Mouse (Mus musculus): Measurements from ENCODE around the gene Spsb4. TPM values are rescaled to one million over a fixed set of nuclear protein-coding genes. Genes with fewer than 3 reads are reported as not detected.

Spsb4 gene
- total and polyA plus RNA-seq, 2 experiments from 2014 or later: 31.8 to 36.4 TPM

DNA sequence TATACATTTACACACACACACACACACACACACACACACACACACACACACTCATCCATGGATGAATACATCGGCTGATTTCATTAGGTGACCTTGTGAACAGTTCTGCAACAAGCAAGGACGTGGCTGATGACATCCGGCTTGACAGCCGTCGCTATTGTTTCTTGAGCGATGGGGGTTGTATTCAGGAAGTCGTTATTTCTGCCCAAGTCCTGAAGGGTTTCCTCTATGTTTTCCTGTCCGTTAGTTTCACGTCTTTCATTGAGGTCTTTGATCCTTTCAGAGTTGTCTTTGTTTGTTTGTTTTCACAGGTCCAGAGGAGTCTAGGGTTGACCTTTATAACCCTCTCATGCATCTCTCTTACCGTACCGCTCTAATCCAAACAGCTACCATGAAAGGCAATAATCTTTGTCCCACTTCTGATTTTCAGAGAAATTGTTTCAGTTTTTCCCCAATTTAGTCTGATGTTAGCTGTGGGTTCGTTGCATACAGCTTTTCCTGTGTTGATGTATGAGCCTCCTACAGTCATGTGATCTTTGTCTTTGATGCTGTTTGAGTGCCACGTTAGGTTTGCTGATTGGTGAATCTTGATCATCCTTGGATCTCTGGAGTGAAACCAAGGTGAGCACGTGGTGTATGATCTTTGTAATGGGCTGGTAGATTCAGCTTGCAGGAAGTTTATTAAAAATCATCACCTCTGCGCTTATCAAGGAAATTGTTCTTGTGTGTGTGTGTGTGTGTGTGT lies 82.9 kb downstream of the Spsb4 start:
- no peak for DNase-seq (ENCODE audit: low spot score)
- Histone ChIP-seq H3K9ac (replicated peaks; ENCODE audit: low read depth, low read length) (no peak overlapping the region), H3K36me3 (replicated peaks; ENCODE audit: control insufficient read depth, insufficient read depth, low read length) (no peaks in the 10 kb centered on the region; the same call in 1 of the 2 replicates), H3K9me3 (replicated peaks; ENCODE audit: control insufficient read depth, low read length) (peaks cover 6% of the 10 kb centered on the region; the same call in 1 of the 2 replicates), H3K4me2 (ENCODE audit: low read depth, low read length) (peak overlapping the region; percentile 4; the same call in 1 of the 2 replicates), H3K4me1 (ENCODE audit: control insufficient read depth, insufficient read depth) (no peaks in the 10 kb centered on the region), H3K27me3 (ENCODE audit: control insufficient read depth, insufficient read depth, low read length) (0 out of 2 replicates have a peak, but pooled peaks cover 4% of the 10 kb centered on the region), H3K27ac (ENCODE audit: low read depth) (peak overlapping the region; percentile 34; the same call in 1 of the 2 replicates), H3K4me3 (ENCODE audit: low read depth, low read length) (no peak overlapping the region)
- no peak for TF ChIP-seq EP300 (IDR thresholded peaks at IDR 0.05; ENCODE audit: low read depth)
- no peak for TF ChIP-seq CTCF (IDR thresholded peaks at IDR 0.05; ENCODE audit: low read depth)
- no peak for ATAC-seq (ENCODE audit: insufficient read depth, low read depth)
- 52% methylated on average over 15 of the region's 15 CpGs for WGBS

DNA sequence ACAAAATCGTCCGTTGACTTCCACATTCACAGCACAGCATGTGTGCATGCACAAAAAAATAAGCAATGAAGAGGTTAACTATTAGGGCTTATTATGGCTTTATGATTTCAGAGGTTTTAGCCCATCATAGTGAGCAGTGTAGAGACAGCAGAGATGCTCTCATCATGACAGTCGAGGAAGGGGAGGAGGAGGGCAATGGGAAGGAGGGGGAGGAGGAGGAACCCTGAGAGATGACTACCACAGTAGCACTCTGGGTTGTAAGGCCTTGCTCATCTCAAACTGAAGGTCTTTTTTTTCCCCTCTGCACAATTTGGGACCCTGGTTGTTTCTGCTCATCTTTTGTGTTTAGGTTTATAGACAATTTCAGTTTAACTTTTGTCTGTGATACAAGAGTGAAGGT lies 83.8 kb downstream of the Spsb4 start:
- peaks cover 6% of the 10 kb centered on the region; the same call in 1 of the 2 replicates for H3K9me3 ChIP-seq (replicated peaks; ENCODE audit: control insufficient read depth, low read length)
- no peaks in the 10 kb centered on the region for H3K36me3 ChIP-seq (replicated peaks; ENCODE audit: control insufficient read depth, insufficient read depth, low read length)
- H3K27me3 ChIP-seq (ENCODE audit: control insufficient read depth, insufficient read depth, low read length): 0 out of 2 replicates have a peak, but pooled peaks cover 4% of the 10 kb centered on the region
- no peaks in the 10 kb centered on the region for H3K4me1 ChIP-seq (ENCODE audit: control insufficient read depth, insufficient read depth)
- TF ChIP-seq CTCF (IDR thresholded peaks at IDR 0.05; ENCODE audit: low read depth): no peak
- TF ChIP-seq EP300 (IDR thresholded peaks at IDR 0.05; ENCODE audit: low read depth): no peak
- no peak for ATAC-seq (ENCODE audit: insufficient read depth, low read depth)
- WGBS: 81% methylated on average over 3 of the region's 3 CpGs
- H3K27ac ChIP-seq (ENCODE audit: low read depth): no peak overlapping the region; the same call in 1 of the 2 replicates
- no peak overlapping the region for H3K4me2 ChIP-seq (ENCODE audit: low read depth, low read length)
- H3K4me3 ChIP-seq (ENCODE audit: low read depth, low read length): no peak overlapping the region
- no peak for DNase-seq (ENCODE audit: low spot score)
- no peak overlapping the region for H3K9ac ChIP-seq (replicated peaks; ENCODE audit: low read depth, low read length)

DNA sequence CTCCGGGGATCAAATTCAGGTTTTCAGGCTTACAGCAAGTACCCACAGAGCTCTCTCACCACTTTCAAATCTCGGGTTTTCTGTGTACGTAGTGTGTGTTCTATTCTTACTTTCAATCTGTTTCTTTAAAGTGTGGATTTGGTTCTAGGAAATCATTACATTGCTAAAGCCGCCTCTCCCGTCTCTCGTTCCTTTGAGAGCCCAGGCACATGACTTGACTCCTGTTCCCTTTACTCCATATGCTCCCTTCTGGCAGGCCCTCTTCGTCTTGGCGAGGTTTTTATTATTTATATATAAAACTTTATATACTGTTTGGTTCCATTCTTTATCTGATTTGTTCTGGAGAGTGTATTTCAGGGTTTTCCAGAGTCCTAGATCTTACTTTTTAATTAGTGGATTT lies 85.9 kb downstream of the Spsb4 start:
- TF ChIP-seq CTCF (IDR thresholded peaks at IDR 0.05; ENCODE audit: low read depth): no peak
- TF ChIP-seq EP300 (IDR thresholded peaks at IDR 0.05; ENCODE audit: low read depth): no peak
- no peak overlapping the region for H3K9ac ChIP-seq (replicated peaks; ENCODE audit: low read depth, low read length)

DNA sequence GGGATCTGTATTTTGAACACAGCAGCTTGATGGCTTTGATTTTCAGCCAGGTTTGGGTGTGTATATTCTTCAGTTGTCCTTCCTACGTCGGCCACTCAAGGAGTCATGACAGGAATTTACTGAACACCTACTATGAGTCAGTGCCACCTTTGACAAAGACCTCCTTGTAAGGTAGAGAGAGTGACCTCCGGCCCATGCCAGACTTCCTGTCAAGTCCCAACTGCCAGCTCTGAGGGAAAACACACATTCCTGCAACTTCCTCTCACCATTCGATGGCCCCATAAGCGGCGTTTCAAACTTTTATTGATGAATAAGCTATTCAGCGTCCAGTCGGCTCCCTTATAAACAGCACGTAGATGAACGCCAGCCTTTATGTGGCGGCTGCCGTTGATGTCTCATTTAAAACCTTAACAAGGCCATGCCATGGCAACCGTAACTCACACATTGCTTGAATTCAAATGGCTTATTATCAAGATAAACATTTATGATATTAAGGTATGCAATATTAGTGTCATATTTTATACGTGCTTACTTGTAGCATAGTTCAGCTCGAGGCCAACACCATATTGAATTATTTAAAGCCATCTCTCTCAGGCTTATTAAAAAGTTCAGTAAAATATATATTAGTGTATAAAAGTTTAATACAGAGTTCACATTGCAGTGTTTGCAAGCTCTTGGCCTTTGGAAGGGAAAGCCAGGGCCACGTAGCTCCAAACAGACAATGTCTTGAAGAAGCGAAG lies 94.9 kb downstream of the Spsb4 start:
- ATAC-seq (ENCODE audit: insufficient read depth, low read depth) (no peak), DNase-seq (ENCODE audit: low spot score) (no peak)
- WGBS: 76% methylated on average over 17 of the region's 17 CpGs
- Histone ChIP-seq H3K36me3 (replicated peaks; ENCODE audit: control insufficient read depth, insufficient read depth, low read length) (no peaks in the 10 kb centered on the region), H3K27me3 (ENCODE audit: control insufficient read depth, insufficient read depth, low read length) (no peaks in the 10 kb centered on the region), H3K9me3 (replicated peaks; ENCODE audit: control insufficient read depth, low read length) (peaks cover 4% of the 10 kb centered on the region; the same call in 1 of the 2 replicates), H3K4me1 (ENCODE audit: control insufficient read depth, insufficient read depth) (no peaks in the 10 kb centered on the region), H3K4me2 (ENCODE audit: low read depth, low read length) (no peak overlapping the region), H3K27ac (ENCODE audit: low read depth) (no peak overlapping the region), H3K4me3 (ENCODE audit: low read depth, low read length) (no peak overlapping the region), H3K9ac (replicated peaks; ENCODE audit: low read depth, low read length) (no peak overlapping the region)
- no peak for TF ChIP-seq EP300 (IDR thresholded peaks at IDR 0.05; ENCODE audit: low read depth)

More for the DNA sequence above, 85.9 kb downstream of the Spsb4 start:
- Histone ChIP-seq H3K4me3 (ENCODE audit: low read depth, low read length) (no peak overlapping the region), H3K4me1 (ENCODE audit: control insufficient read depth, insufficient read depth) (no peaks in the 10 kb centered on the region), H3K36me3 (replicated peaks; ENCODE audit: control insufficient read depth, insufficient read depth, low read length) (no peaks in the 10 kb centered on the region), H3K9me3 (replicated peaks; ENCODE audit: control insufficient read depth, low read length) (peaks cover 6% of the 10 kb centered on the region; the same call in 1 of the 2 replicates), H3K27me3 (ENCODE audit: control insufficient read depth, insufficient read depth, low read length) (0 out of 2 replicates have a peak, but pooled peaks cover 4% of the 10 kb centered on the region), H3K27ac (ENCODE audit: low read depth) (no peak overlapping the region), H3K4me2 (ENCODE audit: low read depth, low read length) (no peak overlapping the region)
- ATAC-seq (ENCODE audit: insufficient read depth, low read depth) (no peak), DNase-seq (ENCODE audit: low spot score) (no peak)
- WGBS: 86% methylated on average over 8 of the region's 8 CpGs

DNA sequence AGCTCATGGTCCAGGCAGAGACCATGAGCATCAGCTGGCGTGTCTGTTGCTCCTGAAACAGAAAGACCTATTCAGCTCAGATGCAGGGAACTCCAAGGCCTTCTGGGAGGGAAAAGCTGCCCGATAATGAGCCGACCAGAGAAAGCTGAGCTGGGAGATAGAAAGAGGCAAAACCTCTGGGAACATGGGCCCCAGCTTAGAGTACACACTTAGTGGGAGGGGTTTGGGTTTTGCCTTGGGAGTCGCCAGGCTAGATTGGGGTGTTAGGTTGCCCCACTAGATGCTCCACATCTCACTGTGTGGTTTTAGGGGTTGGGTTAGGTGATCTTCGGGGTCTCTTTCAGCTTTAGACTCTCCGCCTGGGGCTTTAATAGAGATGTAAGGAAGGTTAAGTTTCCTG lies 95.5 kb downstream of the Spsb4 start:
- Histone ChIP-seq H3K9me3 (replicated peaks; ENCODE audit: control insufficient read depth, low read length) (peaks cover 4% of the 10 kb centered on the region; the same call in 1 of the 2 replicates), H3K4me2 (ENCODE audit: low read depth, low read length) (no peak overlapping the region), H3K9ac (replicated peaks; ENCODE audit: low read depth, low read length) (no peak overlapping the region), H3K4me1 (ENCODE audit: control insufficient read depth, insufficient read depth) (no peaks in the 10 kb centered on the region), H3K4me3 (ENCODE audit: low read depth, low read length) (no peak overlapping the region), H3K27ac (ENCODE audit: low read depth) (no peak overlapping the region), H3K36me3 (replicated peaks; ENCODE audit: control insufficient read depth, insufficient read depth, low read length) (no peaks in the 10 kb centered on the region), H3K27me3 (ENCODE audit: control insufficient read depth, insufficient read depth, low read length) (no peaks in the 10 kb centered on the region)
- 76% methylated on average over 6 of the region's 6 CpGs for WGBS
- no peak for ATAC-seq (ENCODE audit: insufficient read depth, low read depth)
- DNase-seq (ENCODE audit: low spot score): no peak
- no peak for TF ChIP-seq CTCF (IDR thresholded peaks at IDR 0.05; ENCODE audit: low read depth)
- TF ChIP-seq EP300 (IDR thresholded peaks at IDR 0.05; ENCODE audit: low read depth): no peak

Data from heart, postnatal 0 days (tissue).